Mouse (Mus musculus) testis, postnatal 14 days (tissue): ENCODE data around the gene Ankk1.

Source experiments
- DNase-seq: peaks from one replicate; pipeline ENCODE4 v3.0.0; 2021; ENCODE audit warnings: low spot score

Gene Ankk1

DNA sequence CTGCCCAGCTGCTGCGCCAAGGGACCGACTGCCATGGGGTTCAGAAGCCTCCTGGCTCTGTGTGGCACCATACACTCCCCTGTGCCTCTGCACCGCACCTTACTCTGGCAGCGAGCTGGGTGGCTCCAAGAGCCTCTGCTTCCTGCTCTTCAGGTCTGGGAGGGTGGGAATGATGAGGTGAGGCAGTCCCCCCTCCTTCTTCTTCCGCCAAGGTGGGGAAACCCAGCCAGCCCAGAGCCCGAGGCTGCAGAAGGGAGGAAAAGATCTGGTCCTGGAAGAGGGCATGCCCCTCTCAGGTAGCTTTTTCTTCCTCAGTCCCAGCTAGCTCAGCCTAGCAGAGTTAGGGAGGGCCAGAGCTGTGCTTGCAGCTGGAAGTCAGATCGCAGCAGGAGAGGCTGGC, at the start of gene Ankk1:
Gene Ankk1 (minus strand): TSS at position 101 of the 400 bp plus-strand sequence.
- DNase-seq, result no peak

DNA sequence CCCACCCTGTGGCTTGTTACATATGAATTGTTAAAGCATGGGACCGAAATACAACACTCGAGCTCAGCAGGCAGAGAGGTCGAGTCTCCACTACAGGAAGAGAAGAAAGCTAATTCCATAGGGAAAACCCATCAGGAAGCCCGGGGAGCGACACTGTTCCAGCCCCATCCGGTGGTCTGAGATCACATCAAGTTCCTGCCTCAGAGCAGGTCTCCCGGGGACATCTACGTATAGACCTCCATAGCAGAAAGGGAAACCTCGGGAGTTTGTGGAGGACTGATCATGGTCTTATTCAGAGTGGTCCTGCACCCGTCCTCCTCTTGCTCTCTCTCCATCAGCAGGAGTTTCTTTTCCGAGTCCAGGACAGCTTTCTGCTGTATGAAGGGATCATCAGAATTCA, 45.3 kb upstream of the Ankk1 start:
- DNase-seq, result no peak

DNA sequence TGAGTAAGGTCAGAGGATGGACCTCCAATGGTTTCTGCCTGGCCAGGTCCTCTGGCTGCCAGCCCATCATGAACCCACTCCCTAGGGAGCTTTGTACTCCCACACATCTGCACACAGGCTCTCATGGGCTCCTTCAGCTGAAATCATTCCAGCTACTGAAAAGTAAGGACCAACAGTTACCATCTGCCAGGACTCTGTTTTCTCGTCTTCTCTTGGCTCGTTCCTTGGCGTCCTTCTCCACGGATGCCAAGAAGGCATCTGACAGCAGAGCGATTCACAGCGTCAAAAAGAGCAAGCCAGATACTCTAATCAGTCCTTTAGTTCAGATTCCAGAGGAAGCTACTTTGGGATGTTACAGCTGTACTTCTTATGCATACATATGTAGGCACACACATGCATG, 44.1 kb upstream of the Ankk1 start:
- DNase-seq, result no peak

DNA sequence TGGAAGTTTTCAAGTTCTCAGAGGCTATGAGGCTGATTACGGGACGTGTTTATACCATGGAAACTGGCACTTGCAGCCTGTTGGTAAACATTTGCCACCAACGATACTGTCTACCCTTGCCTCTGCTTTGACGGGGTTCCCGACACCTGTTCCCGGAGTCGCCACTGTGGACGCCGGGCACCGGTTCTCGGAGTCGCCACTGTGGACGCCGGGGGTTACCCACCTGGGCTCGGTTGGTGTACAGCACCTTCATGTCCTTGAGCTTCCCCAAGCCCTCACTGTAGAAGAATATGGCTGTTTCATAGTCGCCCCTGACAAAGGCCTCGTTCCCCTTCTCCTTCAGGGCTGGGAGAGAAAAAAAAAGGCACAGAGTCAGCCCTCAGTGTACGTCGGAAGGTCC, 43.2 kb upstream of the Ankk1 start:
- DNase-seq, result no peak

DNA sequence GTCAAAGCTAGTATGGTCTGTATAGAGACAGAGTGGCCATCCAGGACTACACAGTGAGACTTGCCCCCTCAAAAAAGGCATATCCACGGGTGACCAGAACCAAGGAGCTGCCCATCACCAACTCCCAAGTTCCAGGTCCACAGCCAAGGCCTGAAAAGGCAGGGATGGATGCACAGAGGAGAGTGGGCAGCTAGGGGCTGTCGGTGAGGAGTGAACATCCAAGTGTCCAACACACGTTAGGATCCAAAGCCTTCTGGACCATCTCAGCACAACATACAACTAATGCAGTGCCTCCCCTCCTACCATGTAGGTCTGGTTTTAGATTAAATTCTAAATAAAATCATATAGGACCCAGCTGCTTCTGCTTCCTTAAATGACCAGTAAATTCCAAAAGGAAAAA, 29.3 kb upstream of the Ankk1 start:
- no peak for DNase-seq

DNA sequence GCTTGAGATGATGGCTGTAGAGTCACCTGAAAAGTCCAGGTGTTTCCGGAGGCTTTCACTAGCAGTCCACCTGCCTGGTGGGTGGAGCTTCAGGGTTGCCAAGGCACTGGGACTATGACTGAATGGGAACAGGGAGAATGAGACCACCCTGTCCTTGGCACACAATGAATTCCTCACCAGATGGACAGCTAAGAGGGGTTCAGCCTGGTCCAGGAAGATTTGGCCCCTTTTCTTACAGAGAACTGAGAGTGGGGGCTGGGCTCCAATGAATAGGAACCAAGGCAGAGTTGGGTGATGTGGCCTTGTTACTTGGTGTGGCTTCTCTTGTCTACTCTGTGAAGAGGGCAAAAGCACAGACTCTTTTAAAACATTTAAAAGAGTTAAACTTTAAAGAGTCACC, 25.6 kb upstream of the Ankk1 start:
- DNase-seq, result no peak

DNA sequence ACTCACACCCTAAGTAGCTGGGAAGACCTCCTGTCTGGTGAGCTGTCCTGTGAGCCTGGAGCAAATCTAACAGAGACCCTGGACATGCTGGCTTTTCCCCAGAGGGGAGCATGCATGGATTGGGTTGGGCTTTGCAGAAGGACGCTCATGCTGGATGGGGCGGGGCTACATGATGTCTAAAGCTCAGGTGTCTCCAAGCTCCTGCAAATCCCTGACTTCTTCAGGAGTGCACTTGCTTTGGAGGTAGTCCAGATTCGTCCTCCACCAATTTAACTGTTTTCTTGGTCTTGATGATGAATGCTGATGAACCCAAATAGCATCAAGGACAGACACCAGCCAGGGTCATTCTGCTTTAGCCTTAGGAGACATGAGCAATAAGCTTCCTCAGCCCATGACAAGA, 23.7 kb upstream of the Ankk1 start:
- DNase-seq, result no peak

DNA sequence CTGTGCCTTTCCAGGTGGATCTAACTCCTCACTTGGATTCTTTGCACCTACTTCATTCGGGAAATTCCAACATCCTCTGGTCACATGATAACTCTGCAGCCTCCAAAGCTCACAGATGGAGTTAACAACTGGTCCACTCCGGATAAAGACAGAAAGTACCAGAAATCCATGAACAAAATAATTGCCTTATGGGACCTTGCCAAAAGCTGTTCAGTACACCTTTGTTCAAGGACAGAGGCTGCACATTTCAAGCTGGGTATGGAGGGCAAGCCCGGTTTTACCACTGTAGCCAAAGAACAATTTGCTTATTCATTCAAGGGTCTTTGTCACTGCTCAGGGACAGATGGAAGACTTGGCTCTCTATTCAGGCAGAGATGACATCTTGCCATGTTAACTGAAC, 15.8 kb upstream of the Ankk1 start:
- no peak for DNase-seq

DNA sequence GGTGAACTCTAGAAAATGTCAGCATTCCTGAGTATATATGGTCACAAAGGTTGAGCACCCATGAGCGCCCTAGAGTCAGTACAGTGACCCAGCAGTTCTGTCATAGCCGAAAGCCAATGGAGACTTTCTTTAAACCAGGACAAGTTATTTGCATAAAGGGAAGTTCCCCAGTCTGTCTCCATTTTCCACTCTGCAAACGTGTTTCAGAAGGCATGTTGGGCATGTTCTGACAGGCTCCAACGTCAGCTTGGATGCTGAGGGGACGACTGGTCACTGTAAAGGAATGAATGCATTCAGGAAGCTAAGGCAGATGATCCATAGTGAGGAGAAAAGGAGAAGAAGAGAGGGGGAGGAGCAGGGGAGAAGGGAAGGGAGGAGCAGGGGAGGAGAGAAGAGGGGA, 657 bp upstream of the Ankk1 start:
- DNase-seq, result no peak

DNA sequence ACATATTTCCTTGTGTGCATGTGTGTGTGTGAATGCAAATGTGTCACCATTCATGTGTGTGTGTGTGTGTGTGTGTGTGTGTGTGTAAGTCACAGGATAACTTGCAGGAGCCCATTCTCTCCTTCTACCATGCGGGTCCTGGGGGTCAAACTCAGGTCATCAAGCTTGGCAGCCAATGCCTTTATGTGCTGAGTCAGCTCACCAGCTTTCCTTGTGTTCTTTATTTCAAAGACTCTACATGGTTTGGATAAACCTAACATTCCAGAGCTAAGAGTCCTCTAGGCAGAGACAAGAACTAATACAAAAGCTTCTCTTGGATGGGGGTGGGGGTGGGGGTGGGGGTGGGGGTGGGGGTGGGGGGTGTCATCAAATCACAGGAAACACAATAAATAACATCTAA, 1.2 kb downstream of the Ankk1 start:
- no peak for DNase-seq

DNA sequence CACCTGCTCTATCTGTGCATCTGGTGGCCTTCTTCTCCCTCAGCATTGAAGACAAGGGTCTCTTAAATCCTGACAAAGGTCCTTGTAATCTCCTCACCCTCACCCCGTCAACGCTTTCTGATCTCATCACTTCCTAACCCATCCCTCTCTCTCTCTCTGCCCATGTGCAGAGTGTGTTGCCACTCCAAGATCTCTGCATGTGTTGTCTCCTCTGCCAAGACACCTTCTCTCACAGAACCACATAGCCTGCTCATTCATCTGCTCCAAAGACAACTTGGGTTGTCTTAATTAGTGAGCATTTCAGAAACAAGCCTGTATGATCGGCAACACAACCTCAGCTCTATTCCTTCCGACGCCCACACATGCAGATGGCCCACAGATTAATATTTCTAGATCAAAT, 3.0 kb downstream of the Ankk1 start:
- DNase-seq, result no peak

DNA sequence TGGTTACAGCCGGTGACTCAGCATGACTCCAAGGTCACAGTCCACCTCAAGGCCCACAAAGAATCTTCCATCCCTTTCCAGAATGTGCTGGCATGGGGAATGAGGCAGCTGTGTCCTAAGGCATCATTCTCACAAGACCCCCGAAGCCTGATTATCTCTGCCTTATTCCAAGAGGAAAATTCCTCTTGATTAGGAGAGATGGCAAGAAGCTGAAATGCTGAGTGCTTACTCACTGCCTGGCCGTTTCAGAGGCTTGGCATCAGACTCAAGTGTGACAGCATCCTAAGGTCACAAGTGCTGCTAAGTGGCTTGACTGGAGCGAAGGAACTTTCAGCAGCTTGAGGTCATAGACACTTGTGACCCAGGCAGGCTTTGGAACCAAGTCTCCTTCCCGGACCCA, 16.2 kb downstream of the Ankk1 start:
- no peak for DNase-seq

DNA sequence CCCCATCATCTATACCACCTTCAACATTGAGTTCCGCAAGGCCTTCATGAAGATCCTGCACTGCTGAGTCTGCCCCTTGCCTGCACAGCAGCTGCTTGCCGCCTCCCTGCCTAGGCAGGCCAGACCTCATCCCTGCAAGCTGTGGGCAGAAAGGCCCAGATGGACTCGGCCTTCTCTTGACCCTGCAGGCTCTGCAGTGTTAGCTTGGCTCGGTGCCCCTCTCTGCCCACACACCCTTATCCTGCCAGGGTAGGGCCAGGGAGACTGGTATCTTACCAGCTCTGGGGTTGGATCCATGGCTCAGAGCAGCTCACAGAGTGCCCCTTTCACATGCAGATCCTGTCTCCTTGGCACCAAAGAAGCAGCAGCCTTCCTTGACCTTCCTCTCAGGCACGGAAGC, 19.8 kb downstream of the Ankk1 start:
- no peak for DNase-seq

DNA sequence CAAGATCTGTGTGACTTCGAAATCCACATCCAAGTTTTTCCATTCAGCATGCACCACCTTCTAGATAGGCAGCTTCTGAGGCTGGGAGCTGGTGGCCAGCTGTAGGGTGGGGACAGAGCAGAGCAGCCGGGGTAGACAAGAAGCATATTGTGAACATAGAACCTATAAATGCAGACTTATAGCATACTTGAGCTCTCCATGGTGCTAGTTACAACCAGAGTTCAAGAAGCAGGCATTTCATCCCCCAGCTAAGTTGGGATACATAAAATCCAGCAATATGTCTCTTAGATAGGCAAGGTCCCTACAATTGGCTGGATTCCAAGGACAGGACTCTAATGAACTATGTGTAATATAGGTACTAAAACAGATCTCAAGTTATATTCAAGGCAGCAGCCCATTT, 23.1 kb downstream of the Ankk1 start:
- no peak for DNase-seq

DNA sequence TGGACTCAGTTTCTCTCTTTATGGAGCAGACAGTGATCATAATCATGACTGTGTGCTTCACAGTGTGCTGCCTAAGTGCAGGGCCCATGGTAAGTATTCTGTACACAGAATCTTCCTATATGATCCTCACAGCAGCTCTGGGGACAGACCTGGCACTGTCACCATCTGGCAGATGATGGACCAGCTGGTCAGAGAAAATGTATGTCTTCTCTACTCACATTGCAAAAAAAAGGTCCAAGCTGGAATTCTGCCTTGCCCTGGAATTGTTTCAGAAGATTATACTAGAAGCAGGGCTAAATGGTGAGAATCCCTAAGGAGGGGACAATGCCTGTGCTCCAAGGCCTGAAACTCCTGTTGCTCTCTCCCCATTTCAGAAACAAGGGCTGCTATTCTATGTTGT, 30.8 kb downstream of the Ankk1 start:
- DNase-seq, result no peak

DNA sequence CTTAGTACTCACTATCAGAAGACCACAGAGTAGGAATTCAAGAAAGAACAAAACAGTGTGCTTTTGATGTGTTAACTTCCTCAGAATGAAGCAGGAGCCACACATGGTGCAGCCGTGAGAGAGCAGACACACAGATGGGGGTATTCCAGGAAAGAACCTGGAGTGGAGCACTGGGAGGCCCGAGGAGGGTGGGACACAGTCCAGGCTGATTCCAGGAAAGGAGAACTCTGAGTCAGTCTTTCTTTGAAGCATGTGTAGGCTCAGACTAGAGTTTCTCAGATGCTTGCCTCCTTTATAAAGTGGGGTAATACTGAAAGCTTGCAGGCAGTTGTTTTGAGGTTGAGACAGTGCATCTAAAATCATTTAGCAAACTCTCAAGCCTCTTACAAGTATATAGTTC, 34.6 kb downstream of the Ankk1 start:
- DNase-seq, result no peak

DNA sequence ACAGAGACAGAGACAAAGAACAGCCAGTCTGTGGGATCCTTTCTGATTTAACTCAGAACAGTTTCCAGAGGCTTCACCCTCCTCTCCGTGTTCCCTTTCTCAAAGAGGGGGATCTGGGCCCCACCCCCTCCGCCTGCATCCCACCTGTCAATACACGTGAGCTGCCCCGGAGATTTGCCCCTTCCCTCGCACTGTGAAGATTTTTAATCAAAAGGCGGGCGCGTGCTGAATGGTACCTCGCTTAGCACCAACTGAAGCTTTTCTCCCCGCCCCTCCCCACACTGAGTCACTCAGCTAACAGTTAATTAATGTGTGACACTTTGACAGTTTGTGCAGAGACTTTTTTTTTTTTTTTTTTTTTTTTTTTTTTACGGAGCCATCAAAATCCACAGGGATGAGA, 40.7 kb downstream of the Ankk1 start:
- DNase-seq, result no peak

DNA sequence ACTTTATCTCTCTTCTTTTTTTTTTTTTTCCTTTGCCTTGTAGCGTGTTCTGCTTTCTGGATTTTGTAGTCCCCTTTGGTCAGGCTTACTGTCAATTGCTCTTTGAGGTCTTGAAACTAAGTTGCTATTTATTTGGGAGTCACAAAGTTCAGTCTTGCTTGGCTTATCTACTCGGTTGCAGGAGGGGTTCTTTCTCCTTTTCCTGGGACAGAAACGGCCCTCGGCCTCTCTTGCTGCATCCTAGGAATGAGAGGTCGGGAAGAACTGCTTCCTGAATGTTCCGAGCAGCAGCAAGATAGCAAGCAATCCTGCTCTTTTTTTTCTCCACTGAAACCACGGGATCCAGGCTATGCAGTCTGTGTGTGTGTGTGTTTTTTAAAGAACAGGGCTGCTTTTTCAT, 41.5 kb downstream of the Ankk1 start:
- DNase-seq, result peak; percentile 36

DNA sequence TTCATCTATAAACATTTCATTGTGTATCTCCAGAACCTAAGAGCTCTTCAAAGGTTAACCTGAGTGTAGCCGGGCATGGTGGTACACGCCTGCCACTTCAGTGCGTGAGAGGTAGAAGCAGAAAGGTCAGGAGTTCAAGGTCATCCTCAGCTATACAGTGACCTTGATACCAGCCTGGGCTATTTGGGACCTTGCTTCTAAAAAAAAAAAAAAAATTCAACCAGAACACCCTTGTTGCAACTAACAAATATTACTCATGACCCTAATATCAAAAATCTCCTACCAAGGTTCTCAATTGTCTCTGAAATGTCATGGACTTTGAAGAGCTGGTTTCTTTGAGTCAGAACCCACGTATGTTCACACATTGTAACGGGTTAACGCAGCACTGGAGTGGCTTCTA, 42.0 kb downstream of the Ankk1 start:
- DNase-seq, result no peak

DNA sequence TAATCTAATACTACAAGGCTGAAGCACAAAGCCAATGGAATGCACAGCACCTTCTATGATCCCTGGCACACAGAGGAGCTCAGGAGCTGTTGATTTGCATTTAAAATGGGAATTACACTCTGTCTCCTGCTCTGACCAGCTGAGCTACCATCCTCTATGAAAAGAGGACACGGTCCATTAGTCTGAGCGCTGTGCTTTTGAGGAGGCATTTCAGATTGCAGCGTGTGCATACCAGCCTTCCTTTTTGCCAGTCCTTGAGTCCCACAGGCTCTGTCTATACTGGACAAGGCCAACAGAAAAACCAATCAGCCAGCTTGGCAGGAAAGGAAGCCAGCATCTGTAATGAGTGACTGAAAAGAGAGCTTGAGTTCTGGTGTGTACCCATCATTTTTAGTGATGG, 42.8 kb downstream of the Ankk1 start:
- DNase-seq, result no peak

DNA sequence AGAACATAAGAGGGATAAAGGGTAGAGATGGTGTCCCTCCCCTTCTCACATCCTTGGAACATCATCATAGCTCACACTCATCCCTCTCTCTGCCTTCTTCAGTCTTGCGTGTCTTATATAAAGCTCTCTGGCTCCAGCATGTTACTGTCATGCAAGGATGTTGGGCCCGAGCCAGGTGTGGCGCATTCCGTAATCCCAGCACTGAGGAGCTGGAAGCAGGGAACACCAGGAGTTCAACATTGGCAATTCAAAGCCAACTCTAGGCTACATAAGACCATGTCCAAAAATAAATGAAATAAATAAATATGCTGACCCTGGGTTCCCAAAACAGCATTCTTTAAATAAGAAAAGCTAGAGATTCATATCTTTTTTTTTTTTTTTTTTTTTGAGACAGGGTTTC, 46.9 kb downstream of the Ankk1 start:
- no peak for DNase-seq

DNA sequence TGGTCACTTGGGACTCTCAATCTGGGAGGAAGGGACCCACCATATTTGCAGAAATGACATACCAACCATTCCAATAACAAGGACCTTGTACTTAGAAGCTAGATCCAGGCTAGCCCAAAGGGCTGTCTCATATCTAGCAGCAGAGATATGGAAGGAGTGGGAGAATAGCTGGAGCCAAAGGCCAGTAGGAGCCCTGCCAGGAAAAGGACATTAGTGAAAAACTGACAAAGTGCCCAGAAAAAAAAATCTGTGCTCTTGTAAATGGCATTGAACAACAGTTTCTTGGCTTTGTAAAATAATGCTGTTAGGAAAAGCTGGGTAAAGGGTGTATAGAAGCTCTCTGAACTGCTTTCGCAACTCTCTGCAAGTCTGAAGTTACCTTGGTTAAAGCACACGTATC, 52.9 kb downstream of the Ankk1 start:
- DNase-seq, result no peak

DNA sequence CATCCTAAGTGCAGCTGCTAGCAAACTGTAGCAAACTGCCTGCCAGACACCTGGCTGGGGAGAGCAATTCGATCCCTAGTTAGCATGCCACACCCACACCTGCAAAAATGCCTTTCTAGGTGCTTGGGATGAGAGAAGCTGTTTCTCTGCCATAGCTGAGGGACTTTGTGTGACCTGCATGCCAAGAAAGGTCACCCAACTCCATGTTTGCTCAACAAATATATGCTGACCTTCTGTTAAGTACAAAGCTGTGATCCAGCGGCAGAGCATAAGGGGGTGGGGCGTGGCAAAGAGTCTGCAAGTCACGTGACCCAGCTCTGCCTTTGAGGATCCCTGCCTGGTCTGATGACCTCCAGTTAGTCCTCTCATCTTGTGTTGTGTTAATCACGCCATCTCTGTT, 61.1 kb downstream of the Ankk1 start:
- DNase-seq, result no peak
